Mouse (Mus musculus): Measurements from ENCODE around the gene B230104I21Rik. TPM values are rescaled to one million over a fixed set of nuclear protein-coding genes. Genes with fewer than 3 reads are reported as not detected.
A peak's percentile ranks its signal among the peaks of the same experiment; 100 is the strongest.

The B230104I21Rik gene
- polyA plus RNA-seq (2015; fragmentation: Nextera tagmentation; extraction: Ambion mirVana), result not detected in 2 replicates

DNA sequence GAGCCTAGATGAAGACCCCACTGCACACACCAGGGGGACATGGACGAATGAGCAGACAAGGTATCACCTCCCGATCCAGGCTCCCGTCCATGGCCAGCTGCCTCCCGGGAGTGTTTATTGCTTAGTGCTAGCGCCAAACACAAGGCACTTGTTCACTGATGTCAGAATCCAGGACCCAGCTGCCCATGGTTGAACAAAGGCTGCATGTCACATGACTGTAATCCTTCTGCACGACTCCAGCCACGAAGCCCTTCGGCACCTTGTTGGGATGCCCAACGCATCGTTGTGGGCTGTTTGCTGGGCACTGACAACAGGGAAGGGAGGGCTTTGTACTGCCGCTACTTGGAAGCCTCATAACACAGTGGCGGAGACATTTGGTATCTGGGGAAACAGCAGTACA, at the start of gene B230104I21Rik:
Gene B230104I21Rik, plus strand, starts transcription at position 367 of the 400 bp plus-strand sequence.
- H3K27ac ChIP-seq (ENCODE audit: low read depth), result no peak within 1 kb of the TSS
- peak within 1 kb of the TSS; percentile 44; the same call in 1 of the 2 replicates for H3K4me2 ChIP-seq (ENCODE audit: low read depth, low read length)
- DNase-seq, result no peak
- no peak for TF ChIP-seq CTCF (IDR thresholded peaks at IDR 0.05; ENCODE audit: low read depth)
- no peak for TF ChIP-seq EP300 (IDR thresholded peaks at IDR 0.05; ENCODE audit: low read depth)
- no peaks in the 10 kb centered on the region for H3K36me3 ChIP-seq (replicated peaks; ENCODE audit: insufficient read depth, low read length)
- no peaks in the 10 kb centered on the region for H3K9me3 ChIP-seq (ENCODE audit: low read length)
- WGBS (ENCODE audit: insufficient replicate concordance), result 76% methylated on average over 12 of the region's 12 CpGs
- no peaks in the 10 kb centered on the region for H3K27me3 ChIP-seq (ENCODE audit: insufficient read depth, low read length)
- no peak within 1 kb of the TSS for H3K9ac ChIP-seq (replicated peaks)
- no peaks in the 10 kb centered on the region for H3K4me1 ChIP-seq (ENCODE audit: insufficient read depth)
- no peak for ATAC-seq
- no peak within 1 kb of the TSS for H3K4me3 ChIP-seq (ENCODE audit: low read depth, low read length)

GRCm38 (mm10) chr4:154293735-154294201, 42.2 kb upstream of the B230104I21Rik start:
- Histone ChIP-seq H3K9me3 (ENCODE audit: low read length) (no peaks in the 10 kb centered on the region), H3K4me3 (ENCODE audit: low read depth, low read length) (no peak overlapping the region), H3K4me2 (ENCODE audit: low read depth, low read length) (0 out of 2 replicates have a peak overlapping the region, but pooled peaks have one; percentile 44), H3K9ac (replicated peaks) (no peak overlapping the region), H3K27me3 (ENCODE audit: insufficient read depth, low read length) (no peaks in the 10 kb centered on the region), H3K36me3 (replicated peaks; ENCODE audit: insufficient read depth, low read length) (0 out of 2 replicates have a peak, but pooled peaks cover 2% of the 10 kb centered on the region), H3K27ac (ENCODE audit: low read depth) (peak overlapping the region; percentile 79), H3K4me1 (ENCODE audit: insufficient read depth) (peaks cover 13% of the 10 kb centered on the region)
- DNase-seq (no peak), ATAC-seq (no peak)
- TF ChIP-seq EP300 (IDR thresholded peaks at IDR 0.05; ENCODE audit: low read depth) (no peak), CTCF (IDR thresholded peaks at IDR 0.05; ENCODE audit: low read depth) (no peak)
- WGBS (ENCODE audit: insufficient replicate concordance), result 49% methylated on average over 4 of the region's 4 CpGs

GRCm38 (mm10) chr4:154294262-154294731, 41.6 kb upstream of the B230104I21Rik start:
- TF ChIP-seq EP300 (IDR thresholded peaks at IDR 0.05; ENCODE audit: low read depth), result no peak
- DNase-seq (peak; percentile 68), ATAC-seq (peak; percentile 92)
- peak overlapping the region; percentile 79 for H3K27ac ChIP-seq (ENCODE audit: low read depth)
- no peaks in the 10 kb centered on the region for H3K9me3 ChIP-seq (ENCODE audit: low read length)
- H3K4me3 ChIP-seq (ENCODE audit: low read depth, low read length), result no peak overlapping the region
- H3K4me1 ChIP-seq (ENCODE audit: insufficient read depth), result peaks cover 13% of the 10 kb centered on the region
- peak overlapping the region; percentile 44; the same call in 1 of the 2 replicates for H3K4me2 ChIP-seq (ENCODE audit: low read depth, low read length)
- 45% methylated on average over 8 of the region's 8 CpGs for WGBS (ENCODE audit: insufficient replicate concordance)
- no peak overlapping the region for H3K9ac ChIP-seq (replicated peaks)
- 0 out of 2 replicates have a peak, but pooled peaks cover 2% of the 10 kb centered on the region for H3K36me3 ChIP-seq (replicated peaks; ENCODE audit: insufficient read depth, low read length)
- peaks cover under 1% of the 10 kb centered on the region; the same call in 1 of the 2 replicates for H3K27me3 ChIP-seq (ENCODE audit: insufficient read depth, low read length)

GRCm38 (mm10) chr4:154297761-154298160, 38.2 kb upstream of the B230104I21Rik start:
- no peaks in the 10 kb centered on the region for H3K36me3 ChIP-seq (replicated peaks; ENCODE audit: insufficient read depth, low read length)
- ATAC-seq, result no peak; the same call in 1 of the 2 replicates
- no peak overlapping the region for H3K4me2 ChIP-seq (ENCODE audit: low read depth, low read length)
- DNase-seq, result peak; percentile 37
- H3K27me3 ChIP-seq (ENCODE audit: insufficient read depth, low read length), result peaks cover 14% of the 10 kb centered on the region; the same call in 1 of the 2 replicates
- H3K9ac ChIP-seq (replicated peaks), result no peak overlapping the region
- peaks cover 17% of the 10 kb centered on the region for H3K4me1 ChIP-seq (ENCODE audit: insufficient read depth)
- no peak overlapping the region for H3K4me3 ChIP-seq (ENCODE audit: low read depth, low read length)
- no peak overlapping the region for H3K27ac ChIP-seq (ENCODE audit: low read depth)
- H3K9me3 ChIP-seq (ENCODE audit: low read length), result no peaks in the 10 kb centered on the region
- 26% methylated on average over 9 of the region's 9 CpGs for WGBS (ENCODE audit: insufficient replicate concordance)
- no peak for TF ChIP-seq CTCF (IDR thresholded peaks at IDR 0.05; ENCODE audit: low read depth)
- no peak for TF ChIP-seq EP300 (IDR thresholded peaks at IDR 0.05; ENCODE audit: low read depth)

DNA sequence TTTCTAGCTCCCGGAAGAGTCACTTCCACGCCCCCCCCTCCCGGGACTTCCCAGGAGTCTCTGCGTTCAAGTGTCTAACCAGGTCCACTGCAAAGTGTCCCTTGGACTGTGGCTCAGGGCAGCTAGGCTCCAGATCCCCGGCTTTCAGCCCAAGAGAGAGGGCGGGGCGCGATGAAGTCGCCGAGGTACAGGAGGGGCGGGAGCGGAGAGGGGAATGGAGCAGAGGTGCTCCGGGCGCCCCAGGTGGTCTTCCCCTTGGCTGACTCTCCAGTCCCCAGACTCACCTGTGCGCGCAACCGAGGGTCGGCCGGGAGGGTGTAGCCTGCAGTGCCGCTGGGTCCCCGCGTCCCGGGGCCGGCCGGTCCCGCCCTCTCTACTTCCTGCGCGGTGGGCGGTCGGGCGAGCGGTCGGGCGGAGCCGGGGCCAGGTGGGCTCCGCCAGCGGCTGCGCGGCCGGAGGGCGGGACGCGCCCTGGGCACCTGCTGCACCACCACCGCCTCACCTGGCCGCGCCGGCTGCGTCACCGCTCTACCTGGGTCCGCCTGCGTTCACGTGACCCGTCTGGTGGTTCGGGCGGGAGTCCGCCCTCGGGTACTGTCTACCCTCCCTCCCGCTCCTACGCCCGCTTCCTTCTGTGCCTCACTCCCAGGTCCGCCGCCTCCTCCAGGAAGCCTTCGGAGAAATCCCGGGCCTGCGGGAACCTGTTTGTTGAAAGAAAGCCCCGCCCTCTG, 36.2 kb upstream of the B230104I21Rik start:
- WGBS (ENCODE audit: insufficient replicate concordance), result 2% methylated on average over 59 of the region's 66 CpGs
- Histone ChIP-seq H3K9ac (replicated peaks) (no peak overlapping the region; the same call in 1 of the 2 replicates), H3K9me3 (ENCODE audit: low read length) (no peaks in the 10 kb centered on the region), H3K4me2 (ENCODE audit: low read depth, low read length) (peak overlapping the region; percentile 73), H3K27me3 (ENCODE audit: insufficient read depth, low read length) (peaks cover 14% of the 10 kb centered on the region; the same call in 1 of the 2 replicates), H3K36me3 (replicated peaks; ENCODE audit: insufficient read depth, low read length) (no peaks in the 10 kb centered on the region), H3K4me1 (ENCODE audit: insufficient read depth) (peaks cover 10% of the 10 kb centered on the region), H3K4me3 (ENCODE audit: low read depth, low read length) (peak overlapping the region; percentile 48), H3K27ac (ENCODE audit: low read depth) (no peak overlapping the region)
- peak; percentile 44 for DNase-seq
- TF ChIP-seq CTCF (IDR thresholded peaks at IDR 0.05; ENCODE audit: low read depth), result no peak
- no peak for TF ChIP-seq EP300 (IDR thresholded peaks at IDR 0.05; ENCODE audit: low read depth)
- peak; percentile 35; the same call in 1 of the 2 replicates for ATAC-seq

GRCm38 (mm10) chr4:154301466-154301881, 34.5 kb upstream of the B230104I21Rik start, which contains the start of gene Arhgef16:
Arhgef16 (minus strand) TSS chr4:154301676.
- WGBS (ENCODE audit: insufficient replicate concordance), result 18% methylated on average over 7 of the region's 7 CpGs
- peak; percentile 51 for ATAC-seq
- Histone ChIP-seq H3K27me3 (ENCODE audit: insufficient read depth, low read length) (peaks cover 14% of the 10 kb centered on the region; the same call in 1 of the 2 replicates), H3K36me3 (replicated peaks; ENCODE audit: insufficient read depth, low read length) (no peaks in the 10 kb centered on the region), H3K4me3 (ENCODE audit: low read depth, low read length) (no peak within 1 kb of the TSS), H3K4me2 (ENCODE audit: low read depth, low read length) (no peak within 1 kb of the TSS), H3K4me1 (ENCODE audit: insufficient read depth) (peaks cover 4% of the 10 kb centered on the region; the same call in 1 of the 2 replicates), H3K9ac (replicated peaks) (no peak within 1 kb of the TSS), H3K27ac (ENCODE audit: low read depth) (no peak within 1 kb of the TSS), H3K9me3 (ENCODE audit: low read length) (no peaks in the 10 kb centered on the region)
- no peak for TF ChIP-seq EP300 (IDR thresholded peaks at IDR 0.05; ENCODE audit: low read depth)
- TF ChIP-seq CTCF (IDR thresholded peaks at IDR 0.05; ENCODE audit: low read depth), result peak; percentile 88
- DNase-seq, result peak; percentile 59
